Mouse (Mus musculus): ENCODE results near the gene Clcn2.
A peak's percentile ranks its signal among the peaks of the same experiment; 100 is the strongest.

Clcn2 gene

GRCm38 (mm10) chr16:20717181-20717977, at the start of gene Clcn2, which contains the start of gene Polr2h:
TSS of gene Clcn2 (minus strand) at chr16:20717746.
TSS of gene Polr2h (plus strand) at chr16:20717665.
- DNase-seq: peak; percentile 98

- DNase-seq: peak; percentile 63
Observed at GRCm38 (mm10) chr16:20765244-20765643, 47.7 kb upstream of the Clcn2 start.

- peak; percentile 42 for DNase-seq
Observed at GRCm38 (mm10) chr16:20761681-20762080, 44.1 kb upstream of the Clcn2 start.

- DNase-seq: no peak
Observed at GRCm38 (mm10) chr16:20757385-20757784, 39.8 kb upstream of the Clcn2 start.

GRCm38 (mm10) chr16:20756052-20756451, 38.5 kb upstream of the Clcn2 start:
- no peak for DNase-seq

GRCm38 (mm10) chr16:20750518-20750917, 33.0 kb upstream of the Clcn2 start:
- no peak for DNase-seq

- DNase-seq: no peak
Observed at GRCm38 (mm10) chr16:20746641-20747040, 29.1 kb upstream of the Clcn2 start.

- no peak for DNase-seq
Observed at GRCm38 (mm10) chr16:20739845-20740244, 22.3 kb upstream of the Clcn2 start.

GRCm38 (mm10) chr16:20736823-20737222, 19.3 kb upstream of the Clcn2 start:
- DNase-seq: no peak

GRCm38 (mm10) chr16:20736168-20736567, 18.6 kb upstream of the Clcn2 start:
- no peak for DNase-seq

GRCm38 (mm10) chr16:20735651-20736050, 18.1 kb upstream of the Clcn2 start:
- DNase-seq: no peak

- peak; percentile 15 for DNase-seq
Observed at GRCm38 (mm10) chr16:20733731-20734730, 16.5 kb upstream of the Clcn2 start, which contains the start of gene Thpo. TSS of gene Thpo (minus strand) at chr16:20734511.

- DNase-seq: peak; percentile 67
Observed at GRCm38 (mm10) chr16:20732925-20733730, 15.6 kb upstream of the Clcn2 start, which contains the start of gene Chrd. TSS of gene Chrd (plus strand) at chr16:20733127.

- DNase-seq: peak; percentile 13
Observed at GRCm38 (mm10) chr16:20732251-20732924, 14.8 kb upstream of the Clcn2 start.

GRCm38 (mm10) chr16:20731688-20732087, 14.1 kb upstream of the Clcn2 start:
- no peak for DNase-seq

GRCm38 (mm10) chr16:20730293-20730711, 12.8 kb upstream of the Clcn2 start:
- peak; percentile 77 for DNase-seq

GRCm38 (mm10) chr16:20726384-20726783, 8.8 kb upstream of the Clcn2 start:
- DNase-seq: no peak

GRCm38 (mm10) chr16:20725750-20726149, 8.2 kb upstream of the Clcn2 start:
- DNase-seq: no peak

- no peak for DNase-seq
Observed at GRCm38 (mm10) chr16:20725321-20725720, 7.8 kb upstream of the Clcn2 start.

GRCm38 (mm10) chr16:20724338-20724748, 6.8 kb upstream of the Clcn2 start:
- peak; percentile 66 for DNase-seq

GRCm38 (mm10) chr16:20723247-20723646, 5.7 kb upstream of the Clcn2 start:
- no peak for DNase-seq

GRCm38 (mm10) chr16:20722736-20723135, 5.2 kb upstream of the Clcn2 start:
- no peak for DNase-seq

All from kidney, adult 18-20 months (tissue).